Mouse (Mus musculus): Measurements from ENCODE around the gene Ncor2. TPM values are rescaled to one million over a fixed set of nuclear protein-coding genes. Genes with fewer than 3 reads are reported as not detected.
A peak's percentile ranks its signal among the peaks of the same experiment; 100 is the strongest.

The Ncor2 gene
- total RNA-seq, 2 experiments from 2014 or later: 238 to 254 TPM

DNA sequence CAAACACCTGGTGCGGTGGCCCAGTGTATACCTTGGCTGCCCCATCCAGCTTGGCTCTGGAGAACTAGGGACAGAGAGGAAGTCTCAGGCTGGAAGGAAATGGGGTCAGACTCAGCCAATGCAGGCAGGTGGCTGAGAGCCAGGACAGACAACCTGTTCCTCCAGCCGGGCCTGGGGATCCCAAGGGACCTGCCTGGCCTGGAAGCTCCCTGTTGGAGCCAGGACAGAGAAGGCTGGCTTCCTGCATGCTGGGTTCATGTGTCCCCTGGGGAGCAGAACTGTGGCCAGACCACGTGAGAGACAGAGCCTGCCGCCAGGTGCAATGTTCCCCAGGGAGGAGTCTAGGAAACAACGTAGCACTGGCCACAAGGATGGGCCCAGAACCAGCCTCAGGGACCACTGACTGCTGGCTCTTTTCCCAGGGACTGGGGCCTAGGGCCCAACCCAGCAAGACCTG, 138.9 kb downstream of the Ncor2 start:
- DNase-seq (ENCODE audit: low spot score in 2 of 2): no peak

DNA sequence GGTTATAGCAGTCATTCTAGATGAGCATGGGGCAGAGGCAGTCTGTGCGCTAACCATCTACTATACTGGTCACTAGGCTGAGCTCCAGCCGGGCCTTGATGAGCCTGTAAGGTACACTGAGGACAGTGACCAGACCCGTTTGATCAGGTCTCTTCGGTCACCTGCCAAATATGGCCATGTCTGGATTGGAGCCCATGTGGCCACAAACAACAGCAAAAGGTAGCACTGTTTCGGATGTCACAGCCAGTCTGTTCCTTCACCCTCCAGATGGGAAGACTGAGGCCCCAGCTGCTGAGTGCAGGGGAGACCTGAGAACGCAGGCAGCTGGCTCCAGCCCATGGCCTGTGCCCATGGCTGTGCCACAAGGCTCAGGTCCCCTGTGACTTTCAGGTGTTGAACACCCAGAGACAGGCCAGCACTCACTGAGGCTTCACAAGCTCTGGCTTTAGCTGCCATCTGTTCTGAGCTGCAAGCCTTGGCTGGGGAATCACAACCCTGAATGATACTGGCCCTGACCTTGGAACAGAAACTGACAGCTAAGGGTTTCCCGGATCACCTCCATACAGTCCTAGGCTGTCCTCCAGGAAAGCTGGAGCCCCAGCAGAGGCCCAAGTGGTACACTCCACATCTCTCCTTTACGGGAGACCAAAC, 139.5 kb downstream of the Ncor2 start:
- DNase-seq (ENCODE audit: low spot score in 2 of 2): no peak

DNA sequence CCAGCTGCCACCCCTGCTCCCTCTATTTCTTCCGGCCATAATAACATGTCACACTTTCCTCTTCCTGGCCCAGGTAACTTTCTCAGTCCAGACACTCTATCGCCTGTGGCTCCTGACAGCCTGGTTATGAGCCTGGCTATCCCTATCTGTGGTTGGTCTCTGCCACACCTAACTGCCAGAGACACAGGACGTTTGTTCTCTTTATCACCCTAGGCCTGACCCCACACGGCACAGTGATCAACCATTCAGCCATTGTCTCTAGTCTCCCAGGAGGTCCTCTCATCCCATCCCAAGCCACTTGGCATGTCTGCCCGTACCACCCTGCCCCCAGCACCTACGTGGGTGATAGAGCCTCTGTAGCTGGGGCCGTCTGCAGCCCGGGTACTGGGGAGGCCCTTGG, 142.5 kb downstream of the Ncor2 start:
- no peak for DNase-seq (ENCODE audit: low spot score in 2 of 2)

DNA sequence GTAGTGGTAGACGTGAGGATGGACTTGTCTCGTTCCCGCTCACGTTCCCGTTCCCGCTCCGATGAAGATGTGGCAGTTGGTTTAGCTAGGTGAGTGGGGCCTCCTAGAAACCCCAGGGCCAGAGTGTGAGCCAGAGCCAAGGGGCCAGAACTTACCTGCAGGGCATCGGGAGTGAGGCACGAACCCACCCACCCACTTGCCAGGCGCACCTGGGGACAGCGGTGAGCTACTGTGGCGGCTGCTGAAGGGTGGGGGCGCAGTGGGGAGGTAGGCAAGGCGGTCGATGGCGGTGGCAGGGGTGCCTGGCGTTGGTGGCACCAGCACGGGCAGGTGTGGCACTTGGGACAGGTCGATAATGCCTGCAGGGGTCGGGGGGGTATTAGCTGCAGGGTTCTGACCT, 150.1 kb downstream of the Ncor2 start:
- DNase-seq (ENCODE audit: low spot score in 2 of 2): no peak

DNA sequence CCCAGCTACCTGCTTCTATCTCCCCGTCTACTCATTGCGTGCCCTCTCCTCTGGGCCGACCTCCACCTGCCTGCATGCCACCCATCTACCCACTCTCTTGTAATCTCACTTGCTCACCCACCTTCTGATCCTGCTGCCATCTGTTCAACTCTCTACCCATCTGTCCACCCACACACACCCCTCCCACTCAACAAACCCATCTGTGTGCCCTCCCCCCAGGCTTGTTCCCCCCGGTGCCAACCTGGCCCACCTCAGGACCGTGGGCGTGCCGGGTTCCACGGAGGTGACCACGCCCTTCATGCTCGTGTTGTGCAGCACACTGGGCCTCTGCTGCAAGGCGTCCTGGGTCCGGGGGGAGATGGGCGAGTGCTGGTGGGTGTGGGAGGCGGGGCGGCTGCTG, 150.6 kb downstream of the Ncor2 start:
- peak; percentile 47 to 70 for DNase-seq (ENCODE audit: low spot score in 2 of 2)

DNA sequence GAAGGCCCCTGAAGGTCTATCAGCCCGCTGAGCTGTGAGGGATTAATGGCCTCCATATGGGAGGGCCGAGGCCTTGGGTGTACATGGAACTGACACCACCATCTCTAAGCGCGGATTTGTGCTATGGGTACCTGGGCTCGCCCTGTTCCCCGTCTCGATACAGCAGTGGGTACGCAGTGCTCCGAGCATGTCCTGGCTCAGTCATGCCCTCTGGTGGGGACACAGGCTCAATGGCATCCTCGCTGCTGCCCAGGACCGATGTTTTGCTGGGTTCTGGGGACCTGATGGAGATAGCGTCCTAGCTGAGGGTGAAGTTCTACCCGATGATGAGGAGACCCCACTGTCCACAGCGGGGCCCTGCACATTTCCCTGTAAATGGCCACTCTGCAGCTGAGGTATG, 155.0 kb downstream of the Ncor2 start:
- no peak for DNase-seq (ENCODE audit: low spot score in 2 of 2)

DNA sequence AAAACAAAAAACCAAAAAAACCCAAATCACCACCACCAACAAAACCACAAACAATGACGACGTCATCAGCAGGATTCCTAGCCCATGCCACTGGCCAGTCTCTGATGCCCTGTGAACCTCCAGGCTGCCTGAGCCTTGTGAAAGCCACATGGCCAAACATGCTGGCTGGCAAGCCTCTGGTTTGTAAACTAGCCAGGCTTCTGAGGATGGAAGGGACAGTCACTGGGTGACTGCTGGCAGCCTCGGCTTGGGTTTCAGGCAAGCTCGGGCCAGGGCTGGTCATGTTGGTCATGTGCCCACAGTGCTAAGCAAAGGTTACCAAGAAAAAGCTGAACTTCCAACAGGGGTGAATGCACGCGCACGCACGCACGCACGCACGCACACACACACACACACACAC, 157.7 kb downstream of the Ncor2 start:
- peak in 1 of 2 experiments; percentile 60 for DNase-seq (ENCODE audit: low spot score in 2 of 2)

DNA sequence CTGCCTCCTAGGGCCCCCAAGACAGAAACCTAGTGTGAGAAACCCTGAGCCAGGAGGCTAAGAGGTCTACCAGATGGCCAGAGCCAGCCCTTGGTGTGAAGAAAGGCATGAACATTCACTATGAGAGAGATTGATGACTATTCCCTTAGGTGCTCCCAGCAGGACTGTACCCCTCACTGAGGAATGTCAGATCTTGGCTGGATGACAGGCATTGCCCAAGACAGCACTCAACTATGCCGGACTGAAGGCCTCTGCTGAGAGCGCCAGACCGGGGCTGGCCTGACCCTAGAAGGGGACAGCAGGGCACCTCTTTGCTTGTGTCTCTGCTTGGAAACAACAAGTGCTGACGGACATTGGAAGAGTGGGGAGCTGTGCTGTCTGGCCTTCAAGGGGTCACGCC, 159.9 kb downstream of the Ncor2 start:
- no peak for DNase-seq (ENCODE audit: low spot score in 2 of 2)

DNA sequence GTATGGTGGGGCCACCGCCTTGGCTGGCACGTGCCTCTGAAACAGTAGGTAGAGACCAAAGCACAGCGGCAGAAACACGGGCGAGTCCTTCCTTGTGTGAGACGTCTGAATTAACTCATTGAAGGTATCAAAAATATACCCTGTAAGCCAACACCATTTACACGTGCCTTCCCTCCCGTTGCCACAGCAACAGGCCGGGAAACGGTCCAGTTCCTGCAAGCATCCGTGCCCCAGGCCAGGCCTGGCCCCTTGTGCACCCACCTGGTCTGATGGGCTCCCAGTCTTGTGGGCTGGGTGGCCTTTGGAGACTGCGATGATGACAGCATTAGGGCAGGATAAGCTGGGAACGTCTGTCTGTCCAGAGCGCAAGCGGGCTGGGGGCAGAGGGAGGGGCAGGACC, 161.7 kb downstream of the Ncor2 start:
- no peak for DNase-seq (ENCODE audit: low spot score in 2 of 2)

DNA sequence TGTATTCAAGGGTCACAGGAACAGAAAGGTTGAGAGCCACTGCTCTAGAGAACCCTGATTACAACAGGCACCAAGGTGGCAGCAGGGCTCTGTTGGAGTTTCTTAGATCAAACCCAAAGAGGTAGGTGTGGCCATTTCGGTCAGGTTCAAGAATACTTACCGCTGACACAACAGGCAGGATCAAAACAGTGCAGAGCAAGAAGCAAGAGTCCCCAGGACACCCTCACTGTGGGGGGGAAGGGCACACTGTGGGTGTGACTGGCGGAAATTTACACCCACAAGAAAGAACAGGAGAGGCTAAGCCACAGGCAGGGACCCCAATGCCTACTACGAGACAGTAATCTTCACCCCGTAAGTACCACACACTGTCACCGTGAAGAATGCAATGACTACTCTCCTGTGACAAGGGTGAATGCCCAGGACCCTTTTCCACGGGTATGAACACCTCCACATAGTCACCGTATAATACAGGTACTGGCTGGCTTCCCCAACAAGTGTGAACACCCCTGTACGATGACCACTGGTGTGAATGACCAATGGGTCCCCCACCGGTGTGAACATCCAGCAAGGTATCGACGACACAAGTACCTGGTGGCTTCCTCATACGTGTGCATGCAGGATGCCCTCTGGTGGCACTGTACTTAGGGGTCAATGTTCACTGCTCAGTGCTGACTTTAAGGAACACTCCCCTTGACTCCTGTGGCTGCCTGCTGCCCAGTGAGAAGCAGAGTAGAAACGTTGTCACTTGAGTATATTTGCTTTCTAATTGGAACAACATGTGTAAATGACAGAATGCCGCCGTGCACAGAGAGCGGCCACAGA, 162.4 kb downstream of the Ncor2 start:
- DNase-seq (ENCODE audit: low spot score in 2 of 2): no peak

DNA sequence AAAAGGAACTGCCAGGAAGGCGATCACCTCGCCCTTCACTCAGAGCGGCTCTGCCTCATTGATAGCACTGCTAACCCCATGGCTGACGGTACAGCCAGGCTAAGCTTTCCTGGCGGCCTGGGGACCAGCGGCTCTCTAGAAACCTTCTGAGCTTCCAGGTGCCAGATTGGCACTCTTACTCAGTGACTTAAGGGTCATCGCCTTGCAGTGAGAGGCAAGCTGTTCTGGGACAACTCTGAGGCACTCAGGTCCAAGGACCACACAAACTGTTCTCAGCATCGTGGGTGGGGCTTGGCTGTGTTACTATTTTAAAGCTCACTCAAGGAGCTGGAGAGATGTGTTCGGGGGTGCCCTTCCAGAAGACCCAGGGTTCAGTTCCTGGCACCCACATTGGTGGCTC, 163.4 kb downstream of the Ncor2 start:
- DNase-seq (ENCODE audit: low spot score in 2 of 2): no peak

DNA sequence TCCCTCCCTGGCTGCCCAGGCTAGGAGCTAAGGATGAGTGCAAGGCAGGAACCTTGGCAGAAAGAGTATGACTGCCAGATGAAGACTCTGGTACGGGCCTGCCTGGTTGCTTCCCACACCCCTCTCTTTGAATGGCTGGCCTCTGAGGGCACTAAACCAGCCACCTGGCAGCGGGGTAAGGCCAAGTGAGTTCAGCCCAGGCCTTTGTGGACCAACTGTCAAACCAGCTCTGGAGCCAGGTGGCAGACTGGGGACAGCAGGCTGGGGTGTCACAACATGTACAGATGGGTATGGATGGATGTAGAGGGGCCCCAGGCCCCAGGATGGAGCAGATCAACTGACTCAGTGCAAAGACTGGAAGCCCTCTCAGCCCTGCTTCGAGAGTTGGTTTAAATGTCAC, 164.0 kb downstream of the Ncor2 start:
- DNase-seq (ENCODE audit: low spot score in 2 of 2): no peak

DNA sequence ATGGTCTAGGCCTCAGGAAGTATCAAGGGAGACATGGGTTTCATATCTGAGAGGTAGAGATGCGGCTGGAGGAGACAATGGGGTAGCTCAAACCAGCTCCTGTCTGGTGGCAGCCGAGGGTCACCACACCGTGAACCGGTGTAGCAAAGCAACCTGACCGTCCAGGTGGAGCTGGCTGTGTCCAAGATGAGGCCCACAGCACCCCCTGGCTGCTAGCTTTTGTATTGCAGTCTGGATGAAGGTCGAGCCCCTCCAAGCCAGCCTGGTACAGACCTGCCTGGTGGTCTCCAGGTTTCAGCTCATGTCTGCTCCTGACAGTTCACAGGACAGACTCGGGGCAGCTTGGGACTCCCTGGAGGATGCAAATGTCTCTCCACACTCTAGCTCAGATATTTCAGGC, 164.5 kb downstream of the Ncor2 start:
- peak; percentile 59 to 64 for DNase-seq (ENCODE audit: low spot score in 2 of 2)

DNA sequence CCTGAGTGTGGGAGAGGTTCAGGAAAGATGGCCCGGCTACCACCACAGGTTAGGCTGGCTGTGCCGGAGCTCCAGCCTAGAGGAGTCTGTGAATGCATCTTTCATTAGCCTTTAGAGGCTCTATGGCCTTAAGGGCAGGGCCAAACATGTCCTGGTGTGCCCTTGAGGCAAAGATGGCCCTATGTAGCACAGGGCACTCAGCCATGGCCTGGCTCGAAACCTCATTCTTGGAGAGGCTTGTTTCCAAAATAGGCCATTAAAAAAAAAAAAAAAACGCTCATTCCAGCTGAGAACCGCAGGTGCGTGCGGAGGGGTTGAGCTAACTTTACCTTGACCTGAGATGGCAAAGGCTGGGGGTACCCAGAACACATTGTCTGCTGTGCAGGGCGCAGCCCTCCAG, 167.4 kb downstream of the Ncor2 start:
- DNase-seq (ENCODE audit: low spot score in 2 of 2): no peak

DNA sequence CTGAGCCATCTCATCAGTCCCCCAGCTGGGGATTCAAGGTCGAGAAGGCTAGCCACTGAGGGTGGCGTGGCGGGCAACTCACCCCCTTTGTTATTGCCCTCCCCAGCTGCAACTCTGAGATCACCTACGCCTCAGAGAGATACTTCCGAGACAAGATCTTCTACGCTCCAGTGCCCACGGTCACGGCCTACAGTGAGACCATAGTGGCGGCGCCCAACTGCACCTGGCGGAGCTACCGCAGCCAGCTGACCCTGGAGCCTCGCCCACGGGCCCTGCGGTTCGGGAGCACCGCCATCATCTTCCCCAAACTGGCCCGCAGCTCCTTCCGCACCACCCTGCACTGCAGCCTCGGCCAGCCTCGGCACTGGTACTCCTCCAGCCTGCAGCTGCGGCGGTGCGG, 167.9 kb downstream of the Ncor2 start:
- no peak for DNase-seq (ENCODE audit: low spot score in 2 of 2)

DNA sequence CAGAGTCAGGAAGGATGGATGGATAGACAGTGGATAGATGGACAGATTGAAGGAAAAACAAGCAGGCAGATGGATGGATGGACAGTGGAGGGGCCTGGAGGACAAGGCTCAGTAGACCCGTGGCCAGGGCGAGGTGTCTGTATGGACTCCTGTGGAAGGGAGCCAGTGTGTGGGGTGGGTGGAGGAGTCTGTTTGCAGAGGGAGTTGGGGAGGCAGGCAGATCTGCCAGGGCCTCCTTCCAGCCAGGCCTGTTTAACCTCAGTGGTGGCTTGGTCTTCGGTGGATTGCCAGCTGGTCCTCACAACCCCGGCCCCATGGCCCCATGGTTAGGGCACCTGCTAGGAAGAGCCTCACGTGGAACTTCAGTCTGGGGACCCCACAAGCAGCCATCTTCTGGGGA, 172.1 kb downstream of the Ncor2 start:
- DNase-seq (ENCODE audit: low spot score in 2 of 2): no peak

DNA sequence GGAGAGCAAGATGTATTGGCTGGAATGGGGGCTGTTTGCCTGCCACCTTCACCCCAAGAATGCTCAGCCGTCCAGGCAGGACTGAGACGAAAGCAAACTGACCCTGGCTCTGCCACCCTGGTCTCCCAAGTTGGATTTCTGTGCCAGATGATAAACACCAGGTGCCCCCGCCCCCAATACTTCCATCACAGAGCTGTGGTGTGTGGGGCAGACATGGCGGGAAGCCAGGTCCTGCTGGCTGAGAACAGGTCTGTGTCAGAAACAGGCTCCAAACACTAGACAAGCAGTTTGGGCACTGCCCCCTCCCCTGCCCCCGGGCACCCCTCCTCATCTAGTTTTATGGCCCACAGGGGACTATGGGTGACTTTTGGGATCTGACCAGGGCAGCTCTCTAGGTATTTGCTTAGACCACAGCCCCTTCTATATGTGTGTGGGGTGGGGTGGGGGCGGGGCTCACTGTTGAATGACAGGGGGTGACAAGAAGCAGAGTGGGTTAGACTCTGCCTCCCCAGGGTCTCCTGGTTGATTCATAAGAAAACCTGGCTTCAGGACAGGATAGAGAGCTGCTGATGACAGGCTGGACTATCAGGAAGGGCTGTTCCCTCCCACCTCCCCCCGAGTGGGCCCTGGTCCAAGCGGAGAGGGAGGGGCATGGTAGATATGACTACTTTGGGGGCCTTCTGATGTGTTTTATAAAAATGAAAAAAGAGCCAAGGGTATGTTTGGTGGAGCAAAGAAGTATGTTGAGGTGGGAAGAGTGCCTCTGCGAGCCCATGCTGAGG, 173.0 kb downstream of the Ncor2 start:
- DNase-seq (ENCODE audit: low spot score in 2 of 2): no peak

DNA sequence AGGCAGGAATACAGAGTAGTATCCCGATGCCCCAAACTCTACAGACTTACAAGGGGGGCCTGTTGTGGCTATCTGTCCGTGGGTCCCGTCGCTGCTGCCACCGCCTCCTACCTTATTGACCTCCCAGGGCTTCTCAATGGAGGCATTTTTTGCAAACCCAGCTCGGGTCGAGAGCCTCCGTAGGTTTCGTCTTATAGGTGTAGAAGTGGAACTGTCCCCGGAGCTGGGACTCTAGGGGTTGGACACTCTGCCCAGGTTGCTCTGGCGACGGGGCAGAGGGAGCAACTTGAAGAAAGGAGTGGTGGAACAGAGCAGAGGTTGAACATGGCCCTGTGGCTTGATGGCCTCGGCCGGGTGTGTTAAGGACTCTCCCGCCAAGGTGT, 175.2 kb downstream of the Ncor2 start:
- no peak for DNase-seq (ENCODE audit: low spot score in 2 of 2)

DNA sequence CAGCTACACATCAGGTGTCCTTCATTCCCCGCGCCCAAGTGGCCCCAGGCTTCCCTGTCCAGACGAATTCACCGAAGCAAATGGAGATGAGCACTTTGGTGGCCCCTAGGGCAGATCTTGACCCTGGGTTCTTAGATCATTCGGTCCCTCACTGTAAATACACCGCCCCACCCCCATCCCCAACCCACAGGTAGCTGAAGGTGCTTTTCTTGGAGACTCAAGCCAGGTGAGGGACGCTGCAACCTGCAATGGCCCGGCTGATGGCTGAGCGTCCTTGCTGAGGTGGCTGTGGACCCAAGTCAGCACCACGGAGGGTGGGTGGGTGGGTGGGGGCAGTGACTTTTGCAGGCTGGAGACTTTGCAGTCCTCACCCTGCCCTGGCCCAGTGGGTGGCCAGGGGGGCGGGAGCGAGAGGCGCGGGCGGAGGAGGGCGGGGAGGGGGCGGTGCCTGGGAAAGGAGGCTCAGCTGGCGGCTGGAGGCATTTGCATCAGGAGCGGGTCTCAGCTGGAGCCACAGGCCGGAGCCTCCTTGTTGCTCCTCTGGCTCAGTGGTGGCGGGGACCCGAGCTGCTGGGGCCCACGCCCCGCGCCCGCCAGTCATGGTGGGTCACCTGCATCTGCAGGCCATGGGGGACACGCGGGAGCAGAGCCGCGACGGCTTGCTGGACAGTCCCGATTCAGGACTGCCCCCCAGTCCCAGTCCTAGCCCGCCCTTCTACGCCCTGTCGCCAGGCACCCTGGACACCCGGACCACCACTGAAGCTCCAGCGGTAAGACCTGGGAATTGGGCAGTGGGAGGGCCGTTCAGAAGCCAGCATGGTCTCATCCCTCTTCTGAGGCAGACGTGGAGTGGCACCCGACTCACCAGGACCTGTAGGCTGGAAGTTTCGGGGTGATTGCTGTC, 175.8 kb downstream of the Ncor2 start, which contains the start of gene Rflna:
TSS of gene Rflna (plus strand) at position 253 of the 904 bp plus-strand sequence.
- no peak for DNase-seq (ENCODE audit: low spot score in 2 of 2)

DNA sequence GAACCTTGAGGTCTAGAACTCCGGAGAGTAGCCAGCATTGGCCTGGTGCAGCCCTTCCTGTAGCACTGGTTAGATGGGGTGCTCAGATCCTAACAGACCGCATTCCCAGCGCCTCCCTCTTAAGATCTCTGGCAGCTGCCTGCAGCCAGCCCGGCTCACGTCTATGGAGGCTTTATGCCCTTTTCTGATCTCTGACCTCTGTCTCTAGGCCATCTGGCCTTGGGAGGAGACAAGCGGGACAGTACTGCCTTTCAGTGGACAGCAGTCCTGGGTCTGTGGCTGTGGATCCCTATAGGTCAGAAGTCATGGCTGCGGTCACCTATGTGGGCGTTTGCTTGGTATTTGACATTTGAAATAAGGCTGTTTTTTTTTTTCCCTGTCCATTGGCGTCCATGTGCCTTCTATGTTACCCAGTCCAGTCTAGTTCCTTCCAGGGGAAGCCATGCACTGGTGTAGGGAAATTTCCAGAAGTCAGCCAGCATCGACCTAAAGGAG, 178.2 kb downstream of the Ncor2 start:
- no peak for DNase-seq (ENCODE audit: low spot score in 2 of 2)

DNA sequence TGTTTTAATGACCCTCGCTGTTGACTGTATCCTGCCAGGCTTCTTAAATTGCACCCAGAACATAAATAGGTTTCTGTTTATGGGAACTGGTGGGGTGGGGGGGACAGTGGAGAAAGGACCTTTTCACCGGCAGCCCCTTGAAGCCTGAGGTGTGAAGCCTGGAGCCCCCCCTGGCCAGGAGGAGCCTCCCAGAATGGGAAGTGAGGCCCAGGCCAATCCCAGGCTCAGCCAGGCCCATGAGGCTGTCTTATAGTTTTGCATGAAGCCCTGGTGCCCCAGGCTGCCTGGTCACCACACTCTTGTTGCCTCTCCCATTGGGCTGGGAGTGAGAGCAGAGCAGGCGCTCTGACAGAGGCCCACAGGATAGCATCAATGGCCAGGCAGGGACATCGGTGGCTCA, 181.1 kb downstream of the Ncor2 start:
- no peak for DNase-seq (ENCODE audit: low spot score in 2 of 2)

All from layer of hippocampus, postnatal 14 days (tissue).